Mouse (Mus musculus) urinary bladder, postnatal 4 days (tissue): Measurements from ENCODE around the gene Ctsd.

Experiments
- DNase-seq, 2 experiments: peaks; one replicate each; pipeline ENCODE4 v3.0.0; 2021 to 2022; ENCODE audit warnings: low spot score in 2 of 2

Gene Ctsd

GRCm38 (mm10) chr7:142374413-142375015 is 13.3 kb downstream of the Ctsd start:
- no peak for DNase-seq

DNA sequence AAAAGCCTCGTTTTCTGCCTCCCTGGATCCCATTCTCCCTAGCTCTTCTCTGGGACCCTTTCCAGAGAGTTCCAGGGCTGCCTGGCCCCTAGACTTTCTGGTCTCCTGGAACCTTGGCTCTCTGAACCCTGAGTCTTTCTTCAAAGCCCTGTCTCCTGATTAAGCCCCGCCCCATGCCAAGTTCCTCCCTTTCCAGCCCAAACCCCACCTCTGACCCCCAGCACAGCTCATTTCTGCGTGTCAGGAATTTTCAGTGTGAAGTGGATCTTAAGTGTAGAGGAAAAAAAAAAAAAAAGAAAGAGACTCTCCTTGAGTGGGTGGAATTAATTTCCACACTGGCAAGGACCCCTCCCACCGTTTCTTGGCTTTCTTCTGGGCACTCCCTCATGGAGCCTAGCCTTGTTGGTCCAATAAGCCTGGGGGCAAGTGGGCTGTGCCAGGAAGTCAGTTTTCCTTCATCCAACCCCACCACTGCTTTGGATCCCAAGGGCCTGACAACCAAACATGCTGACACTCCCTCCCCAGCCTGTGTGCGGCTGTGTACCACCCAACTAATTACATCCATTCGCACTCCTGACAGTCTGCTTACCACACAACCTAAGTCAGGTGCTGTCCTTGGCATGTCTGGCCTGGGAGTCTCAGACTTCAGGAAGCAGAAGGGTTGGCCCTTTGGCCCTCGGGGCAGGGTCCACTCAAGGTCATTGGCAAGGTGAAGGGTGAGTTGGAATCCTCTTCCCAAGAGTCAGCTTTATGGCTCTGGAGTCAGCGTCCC is 14.0 kb downstream of the Ctsd start, which contains the start of gene Ifitm10:
TSS of gene Ifitm10 (minus strand) at position 113 of the 772 bp plus-strand sequence.
- no peak for DNase-seq

GRCm38 (mm10) chr7:142373039-142373438 is 14.8 kb downstream of the Ctsd start:
- no peak for DNase-seq

- no peak for DNase-seq
These were observed 15.8 kb downstream of the Ctsd start for GRCm38 (mm10) chr7:142371768-142372661.

- no peak for DNase-seq
These were observed 16.5 kb downstream of the Ctsd start for GRCm38 (mm10) chr7:142371398-142371767.

DNA sequence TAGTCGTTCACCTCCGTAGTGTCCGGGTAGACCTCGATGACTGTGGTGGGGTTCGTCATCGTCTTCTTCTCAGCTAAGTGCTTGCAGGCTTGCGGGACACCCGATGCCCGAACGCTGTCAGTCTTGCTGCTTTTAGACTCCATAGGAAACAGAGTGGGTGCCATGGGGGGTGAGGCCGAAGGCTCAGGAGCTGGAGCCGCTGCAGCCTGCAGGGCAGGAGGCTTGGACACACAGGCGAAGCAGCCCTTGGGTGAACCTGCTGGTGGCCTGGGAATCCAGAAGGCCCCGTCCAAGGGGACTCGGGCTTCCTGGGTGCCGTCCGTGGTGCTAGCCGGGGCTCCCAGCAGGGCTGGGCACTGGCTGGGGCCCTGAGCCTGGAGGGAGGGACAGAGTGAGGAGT is 16.9 kb downstream of the Ctsd start:
- no peak for DNase-seq

DNA sequence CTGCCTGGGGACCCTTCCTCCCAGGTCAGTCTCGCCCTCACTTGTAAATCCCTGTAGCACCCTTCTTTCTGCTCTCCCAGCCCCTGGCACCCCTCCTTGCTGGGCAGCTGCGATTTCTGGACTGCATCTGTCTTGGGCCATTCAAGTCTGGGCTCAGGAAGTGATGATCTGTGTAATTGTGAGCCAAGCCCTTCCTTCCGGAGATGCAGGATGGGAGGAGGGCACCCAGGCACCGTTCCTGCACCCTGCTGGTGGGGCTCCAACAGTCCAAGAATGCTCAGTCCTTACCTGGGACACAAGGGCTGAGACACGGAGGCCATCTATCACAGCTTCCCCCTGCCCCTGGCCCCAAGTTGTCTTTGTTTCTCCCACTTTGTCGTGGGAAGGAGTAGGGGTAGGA is 18.0 kb downstream of the Ctsd start:
- DNase-seq = no peak

DNA sequence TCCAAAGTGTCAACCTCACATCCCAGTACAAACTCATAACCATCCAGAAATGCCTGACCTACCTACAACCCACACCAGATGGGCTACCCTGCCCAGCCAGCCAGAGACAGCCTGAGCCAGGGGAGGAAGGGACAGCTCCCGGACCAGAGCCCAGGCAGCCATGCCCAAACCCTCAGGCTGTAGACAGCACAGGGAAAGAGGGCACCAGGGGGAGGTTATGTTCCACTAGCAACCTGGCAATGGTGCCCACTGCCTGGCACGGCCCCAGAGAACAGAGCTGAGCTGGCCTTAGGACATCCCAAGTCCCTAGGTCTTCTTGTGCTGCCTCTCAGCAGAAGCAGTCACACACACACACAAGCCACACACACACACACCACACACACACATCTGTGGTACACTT is 19.0 kb downstream of the Ctsd start:
- no peak for DNase-seq

- no peak for DNase-seq
These were observed 24.7 kb downstream of the Ctsd start for GRCm38 (mm10) chr7:142363107-142363506.

DNA sequence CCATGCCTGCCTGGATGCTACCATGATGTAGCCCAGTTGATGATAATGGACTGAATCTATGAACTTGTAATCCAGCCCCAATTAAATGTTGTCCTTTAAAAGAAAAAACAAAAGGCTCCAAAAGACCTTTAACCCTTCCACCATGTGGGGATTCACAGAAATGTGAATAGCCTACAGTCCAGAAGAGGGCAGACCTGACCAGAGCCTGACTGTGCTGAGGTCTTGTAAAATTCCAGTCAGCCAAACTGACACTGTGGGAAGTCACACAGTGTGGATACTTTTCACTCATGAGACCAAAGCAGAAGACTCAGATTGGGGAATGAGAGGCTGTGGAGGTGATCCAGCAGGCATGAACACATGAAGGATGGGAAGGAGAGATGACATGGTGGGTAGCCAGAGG is 27.1 kb downstream of the Ctsd start:
- DNase-seq = no peak

DNA sequence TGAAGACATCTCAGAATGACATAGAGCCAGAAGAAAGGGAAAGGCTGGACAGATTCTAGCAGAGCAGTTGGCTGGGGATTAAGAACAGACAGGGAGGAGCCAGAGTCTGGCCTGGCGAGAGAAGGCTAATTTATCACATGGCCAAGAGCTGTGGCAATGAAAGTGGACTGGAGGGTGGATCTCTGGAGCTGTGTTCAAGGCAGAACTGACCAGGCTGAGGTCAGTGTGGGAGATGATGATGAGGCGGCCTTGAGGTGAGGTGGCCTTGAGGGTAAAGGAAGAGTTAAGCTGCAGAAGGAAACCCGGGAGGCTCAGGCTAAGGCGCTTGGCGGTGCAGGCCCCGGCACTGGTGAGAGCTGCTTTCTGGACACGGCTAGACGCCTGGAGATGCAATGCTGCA is 28.7 kb downstream of the Ctsd start:
- DNase-seq = no peak

GRCm38 (mm10) chr7:142357566-142357965 is 30.3 kb downstream of the Ctsd start:
- no peak for DNase-seq

- DNase-seq = no peak
These were observed 33.1 kb downstream of the Ctsd start for GRCm38 (mm10) chr7:142354661-142355233.

- DNase-seq = no peak
These were observed 34.0 kb downstream of the Ctsd start for GRCm38 (mm10) chr7:142353854-142354253.

DNA sequence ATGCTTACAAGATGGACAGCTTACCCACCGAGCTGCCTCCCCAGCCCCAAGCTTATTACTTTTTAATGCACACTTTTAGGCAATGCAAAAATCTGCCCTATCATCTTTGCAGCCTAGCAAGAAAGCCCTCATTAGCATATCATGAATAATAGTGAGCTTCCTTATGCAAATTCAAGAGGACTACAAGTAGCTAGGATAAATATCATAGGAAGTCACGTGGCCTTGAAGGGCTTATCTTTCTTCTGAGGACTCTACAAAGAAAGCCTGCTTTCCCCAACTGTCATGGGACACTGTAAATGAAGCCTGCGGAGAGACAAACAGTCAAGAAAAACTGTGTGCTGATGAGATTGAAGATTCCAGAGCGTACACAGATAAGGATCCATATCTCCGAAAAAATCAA is 36.3 kb downstream of the Ctsd start:
- no peak for DNase-seq

DNA sequence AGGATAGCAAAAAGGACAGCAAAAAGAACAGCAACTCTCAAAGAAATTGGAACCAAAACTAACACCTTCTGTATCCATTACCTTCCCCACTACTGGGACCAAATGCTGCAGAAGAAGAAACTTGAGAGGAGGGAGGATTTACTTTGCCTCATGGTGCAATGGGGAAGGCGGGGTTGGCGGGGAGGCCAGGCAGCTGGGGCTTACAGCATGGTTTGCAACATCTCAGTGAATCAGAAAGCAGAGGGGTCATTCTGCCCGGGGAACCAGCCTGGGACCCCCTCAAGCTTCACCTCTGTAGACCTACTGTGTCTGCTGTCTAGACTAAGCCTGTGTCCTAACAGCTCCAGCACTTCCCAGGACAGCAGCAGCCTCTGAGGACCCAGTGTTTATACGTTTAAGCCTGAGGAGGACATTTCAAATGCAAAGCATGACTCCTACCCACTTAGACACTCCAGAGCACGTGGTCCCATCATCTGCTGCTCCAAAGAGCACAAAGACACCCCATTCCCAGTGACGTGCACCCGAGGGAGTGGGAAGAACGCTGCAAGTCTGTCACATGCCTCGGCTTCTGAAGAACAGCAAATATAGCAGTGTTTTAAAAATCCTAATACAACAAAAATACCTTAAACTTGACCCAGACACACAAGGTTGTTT is 38.4 kb downstream of the Ctsd start:
- no peak for DNase-seq

- DNase-seq = no peak
These were observed 40.3 kb downstream of the Ctsd start for GRCm38 (mm10) chr7:142347542-142347941.

DNA sequence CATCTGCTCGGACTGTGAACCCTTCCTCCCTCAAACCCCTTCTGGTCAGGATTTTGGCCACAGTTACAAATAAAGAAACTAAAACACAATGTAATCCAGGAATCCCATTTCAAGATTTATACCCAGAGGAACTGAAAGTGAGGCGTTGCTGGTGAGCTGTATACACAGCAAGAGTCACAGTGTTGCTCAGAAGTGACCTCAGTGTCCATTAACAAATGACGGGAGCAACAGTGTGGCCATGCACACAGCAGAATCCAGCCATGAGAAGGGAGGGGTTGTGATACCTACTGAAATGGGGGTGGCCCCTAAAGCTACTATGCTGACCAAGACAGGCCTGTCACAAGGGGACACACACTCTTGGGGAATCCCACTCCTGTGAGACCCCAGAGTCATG is 45.6 kb downstream of the Ctsd start:
- no peak for DNase-seq

- no peak for DNase-seq
These were observed 46.1 kb downstream of the Ctsd start for GRCm38 (mm10) chr7:142341564-142342246.

- DNase-seq = no peak
These were observed 47.4 kb downstream of the Ctsd start for GRCm38 (mm10) chr7:142340269-142340970.
